Mouse (Mus musculus): ENCODE measurements at regions not wholly inside any gene's neighbourhood (a gene's known extent, or its start where the extent isn't known, plus 50 kb on each side); places are given as distances from the start of the nearest gene placed in this dataset.
A peak's percentile ranks its signal among the peaks of the same experiment; 100 is the strongest.

- DNase-seq, result no peak
Observed at GRCm38 (mm10) chr13:19883896-19884658, 60.0 kb upstream of the Gpr141 start.

DNA sequence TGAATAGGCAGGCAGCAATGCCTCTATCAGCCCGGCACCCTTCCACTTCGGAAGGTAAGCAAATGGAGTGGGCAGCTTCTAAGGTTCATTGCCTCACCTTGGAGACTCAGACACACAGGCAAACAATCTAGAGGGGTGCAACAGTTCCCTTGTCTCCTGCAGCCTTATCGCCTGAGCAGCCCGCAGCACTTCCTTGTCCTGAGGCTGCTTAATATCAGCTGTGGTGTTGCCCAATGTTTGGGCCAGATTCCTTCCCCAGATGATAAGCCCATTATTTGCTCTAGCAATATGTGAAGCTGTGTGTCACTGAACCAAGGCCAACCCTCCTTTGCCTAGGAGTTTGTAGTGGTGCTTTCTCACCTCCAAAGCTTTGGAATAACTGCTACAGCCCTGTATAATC is 58.8 kb upstream of the Gpr141 start:
- peak; percentile 23 for DNase-seq

DNA sequence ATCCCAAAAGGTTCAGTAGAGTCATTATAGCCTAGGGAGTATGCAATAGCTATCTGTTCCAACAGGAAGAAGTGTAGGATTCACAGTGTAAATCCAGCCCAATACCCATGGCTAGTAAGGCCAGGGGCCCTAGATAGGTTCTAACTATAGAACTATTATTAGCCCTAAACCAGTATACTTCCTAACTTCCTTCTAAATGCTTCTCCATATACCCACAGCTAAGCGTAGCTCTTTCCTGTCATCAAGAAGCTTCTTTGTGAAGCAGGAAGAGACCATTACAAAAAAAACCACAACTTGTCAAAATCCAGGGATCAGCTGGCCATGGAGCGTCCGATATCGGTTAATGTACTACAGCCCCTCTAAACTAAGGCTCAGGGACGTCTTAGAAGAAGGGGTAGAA is 57.7 kb upstream of the Gpr141 start:
- no peak for DNase-seq

DNA sequence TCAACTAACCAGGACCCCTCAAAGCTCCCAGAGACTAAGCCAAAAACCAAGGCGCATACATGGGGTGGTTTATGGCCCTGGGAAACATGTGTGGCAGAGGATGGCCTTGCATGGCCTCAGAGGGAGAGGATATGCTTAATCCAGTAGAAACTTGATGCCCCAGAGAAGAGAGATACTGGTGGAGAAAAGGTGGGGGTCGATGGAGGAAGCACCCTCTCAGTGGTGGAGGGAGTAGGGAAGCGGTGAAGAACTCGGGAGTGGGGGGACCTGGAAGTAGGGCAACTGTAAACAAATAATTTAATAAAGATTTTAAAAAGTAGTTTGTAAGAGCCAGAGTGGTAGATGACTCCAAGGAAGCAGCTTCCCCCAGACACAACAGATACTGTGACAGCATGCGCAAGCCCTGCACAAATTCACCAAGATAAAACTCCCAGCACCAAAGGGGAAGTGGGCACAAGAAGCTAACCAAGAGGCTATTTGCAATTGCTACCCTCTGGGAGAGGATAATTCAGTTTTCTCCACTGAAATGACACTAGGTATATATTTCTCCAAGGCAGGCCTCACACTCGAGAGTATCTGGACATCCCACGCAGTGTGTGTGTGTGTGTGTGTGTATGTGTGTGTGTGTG is 50.7 kb upstream of the Gpr141 start:
- no peak for DNase-seq

Data from lung, postnatal 36 days (tissue).